Mouse (Mus musculus) hindbrain, postnatal 0 days (tissue): ENCODE measurements around the gene Dnajc2. TPM values are rescaled to one million over a fixed set of nuclear protein-coding genes. Genes with fewer than 3 reads are reported as not detected.

Experiments
- ATAC-seq: fragments of 200-750 bp; cut with Nextera tagmentation; 2 replicates; pipeline ENCODE4 v1.8.0; 2017; ENCODE audit warnings: mild to moderate bottlenecking, moderate TSS enrichment, moderate library complexity
- DNase-seq: peaks from one replicate; pipeline ENCODE4 v3.0.0-alpha.2; 2015; ENCODE audit warnings: low spot score
- H3K27ac ChIP-seq: fragments of 300-500 bp; sonication (generic); 2 replicates; pipeline ENCODE4 v1.5.1; 2014; ENCODE audit warnings: mild to moderate bottlenecking
- H3K27me3 ChIP-seq: fragments of 300-500 bp; sonication (generic); 2 replicates; pipeline ENCODE4 v1.6.1; 2014; ENCODE audit warnings: low read length, mixed read lengths; ENCODE audit not compliant: insufficient read depth
- H3K36me3 ChIP-seq: fragments of 300-500 bp; sonication (generic); 2 replicates; pipeline ENCODE4 v1.6.1; 2014; ENCODE audit warnings: low read length, mixed read lengths; ENCODE audit not compliant: insufficient read depth
- H3K4me1 ChIP-seq: fragments of 300-500 bp; sonication (generic); 2 replicates; pipeline ENCODE4 v1.6.1; 2014; ENCODE audit warnings: antibody characterized with exemption, low read length, mixed read lengths; ENCODE audit not compliant: insufficient read depth
- H3K4me2 ChIP-seq: fragments of 300-500 bp; sonication (generic); 2 replicates; pipeline ENCODE4 v1.6.1; 2014; ENCODE audit warnings: low read depth, mild to moderate bottlenecking, low read length, moderate library complexity, mixed read lengths
- H3K4me3 ChIP-seq: fragments of 300-500 bp; sonication (generic); 2 replicates; pipeline ENCODE4 v1.5.1; 2014; ENCODE audit warnings: low read length
- H3K9ac ChIP-seq: fragments of 300-500 bp; sonication (generic); replicated peaks from 2 replicates; pipeline ENCODE4 v1.6.1; 2014; ENCODE audit warnings: mild to moderate bottlenecking, low read length, moderate library complexity, mixed read lengths
- H3K9me3 ChIP-seq: fragments of 300-500 bp; sonication (generic); 2 replicates; pipeline ENCODE4 v1.6.1; 2016; ENCODE audit warnings: low read length, mixed read lengths
- CTCF ChIP-seq: IDR thresholded peaks from 2 replicates; pipeline ENCODE4 v1.5.1; 2016; ENCODE audit warnings: antibody characterized with exemption, control low read depth, low read depth
- WGBS: fragments of 180-500 bp; shearing (Covaris S2); extraction: QIAGEN DNeasy Blood & Tissue Kit; methylation state at CpG from one replicate; pipeline ENCODE4 v1.1.7; 2014; 5-methylcytosine and 5-hydroxymethylcytosine counted together
- polyA plus RNA-seq: library from polyadenylated mRNA; unstranded; fragments of >200 nt; fragmentation: Nextera tagmentation; extraction: Ambion mirVana; gene quantifications from 2 replicates; pipeline ENCODE4 v1.2.1, GENCODE M21; 2015
- total RNA-seq: library from RNA; depleted of rRNA; stranded (reverse); fragments of >200 nt; gene quantifications from 2 replicates; pipeline ENCODE4 v1.2.3, GENCODE M21; 2014

Dnajc2 gene
- total and polyA plus RNA-seq, 2 experiments from 2014 or later: 20.0 to 69.8 TPM

- H3K27ac ChIP-seq: peak overlapping the region; percentile 73
- peak overlapping the region; percentile 78 for H3K9ac ChIP-seq
- H3K4me1 ChIP-seq: peaks cover 9% of the 10 kb centered on the region
- H3K36me3 ChIP-seq: peaks cover 13% of the 10 kb centered on the region
- ATAC-seq: peak; percentile 91
- no peaks in the 10 kb centered on the region for H3K9me3 ChIP-seq
- TF ChIP-seq CTCF: no peak
- H3K4me2 ChIP-seq: peak overlapping the region; percentile 83
- peak; percentile 95 for DNase-seq
- 2% methylated on average over 51 of the region's 51 CpGs for WGBS
- no peaks in the 10 kb centered on the region for H3K27me3 ChIP-seq
- peak overlapping the region; percentile 65 for H3K4me3 ChIP-seq
Observed at GRCm38 (mm10) chr5:21786258-21787185, 1.5 kb upstream of the Dnajc2 start.

GRCm38 (mm10) chr5:21785776-21786175 lies 725 bp upstream of the Dnajc2 start:
- Histone ChIP-seq H3K36me3 (peaks cover 21% of the 10 kb centered on the region), H3K27ac (no peak overlapping the region), H3K4me2 (peak overlapping the region; percentile 83; the same call in 1 of the 2 replicates), H3K9me3 (no peaks in the 10 kb centered on the region), H3K9ac (no peak overlapping the region), H3K4me1 (peaks cover 9% of the 10 kb centered on the region), H3K4me3 (no peak overlapping the region), H3K27me3 (no peaks in the 10 kb centered on the region)
- ATAC-seq (no peak), DNase-seq (no peak)
- 75% methylated on average over 7 of the region's 7 CpGs for WGBS
- no peak for TF ChIP-seq CTCF

- Histone ChIP-seq H3K9me3 (no peaks in the 10 kb centered on the region), H3K4me2 (peak overlapping the region; percentile 99), H3K9ac (peak overlapping the region; percentile 74), H3K4me3 (peak overlapping the region; percentile 91), H3K4me1 (peaks cover 9% of the 10 kb centered on the region), H3K27ac (peak overlapping the region; percentile 75), H3K36me3 (peaks cover 32% of the 10 kb centered on the region), H3K27me3 (no peaks in the 10 kb centered on the region)
- DNase-seq (peak; percentile 33), ATAC-seq (peak; percentile 85)
- WGBS: under 1% methylated on average over 50 of the region's 51 CpGs
- TF ChIP-seq CTCF: no peak
Observed at GRCm38 (mm10) chr5:21784161-21785052, 644 bp downstream of the Dnajc2 start.

- H3K27me3 ChIP-seq: no peaks in the 10 kb centered on the region
- H3K4me1 ChIP-seq: no peaks in the 10 kb centered on the region
- H3K9me3 ChIP-seq: no peaks in the 10 kb centered on the region
- H3K27ac ChIP-seq: no peak overlapping the region
- H3K4me3 ChIP-seq: no peak overlapping the region
- TF ChIP-seq CTCF: no peak
- no peak overlapping the region for H3K4me2 ChIP-seq
- no peak for DNase-seq
- no peak overlapping the region for H3K9ac ChIP-seq
- 96% methylated on average over 6 of the region's 6 CpGs for WGBS
- peaks cover 46% of the 10 kb centered on the region for H3K36me3 ChIP-seq
- no peak for ATAC-seq
Observed at GRCm38 (mm10) chr5:21776491-21776890, 8.6 kb downstream of the Dnajc2 start.

- peaks cover 48% of the 10 kb centered on the region for H3K36me3 ChIP-seq
- H3K4me1 ChIP-seq: no peaks in the 10 kb centered on the region
- no peak overlapping the region for H3K4me3 ChIP-seq
- no peak overlapping the region for H3K9ac ChIP-seq
- H3K4me2 ChIP-seq: no peak overlapping the region
- H3K27ac ChIP-seq: no peak overlapping the region
- 96% methylated on average over 6 of the region's 6 CpGs for WGBS
- ATAC-seq (no peak), DNase-seq (no peak)
- H3K27me3 ChIP-seq: no peaks in the 10 kb centered on the region
- TF ChIP-seq CTCF: no peak
- H3K9me3 ChIP-seq: no peaks in the 10 kb centered on the region
Observed at GRCm38 (mm10) chr5:21769841-21770240, 15.2 kb downstream of the Dnajc2 start.

DNA sequence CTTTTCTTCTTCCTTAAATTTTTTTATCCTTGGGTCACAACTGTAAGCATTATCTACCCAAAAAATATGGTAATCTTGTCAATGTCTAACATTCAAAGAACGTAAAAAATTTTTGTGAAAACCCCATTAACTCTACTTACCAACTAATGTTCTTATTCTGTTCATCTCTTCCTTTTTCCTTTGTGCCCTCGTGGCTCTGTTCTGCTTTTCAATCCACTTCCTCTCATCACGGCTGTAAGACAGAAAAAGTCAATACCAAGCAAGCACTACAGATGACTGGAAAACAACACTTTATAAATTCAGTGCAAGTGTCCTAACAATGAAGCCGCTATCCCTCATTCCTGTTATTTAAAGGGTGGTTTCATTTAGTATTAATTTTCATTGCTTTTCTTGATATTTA lies 16.5 kb downstream of the Dnajc2 start:
- DNase-seq (no peak), ATAC-seq (no peak)
- 90% methylated on average over 4 of the region's 4 CpGs for WGBS
- Histone ChIP-seq H3K27ac (no peak overlapping the region), H3K4me1 (no peaks in the 10 kb centered on the region), H3K36me3 (peaks cover 52% of the 10 kb centered on the region), H3K27me3 (no peaks in the 10 kb centered on the region), H3K9me3 (no peaks in the 10 kb centered on the region), H3K4me2 (no peak overlapping the region), H3K9ac (no peak overlapping the region), H3K4me3 (no peak overlapping the region)
- no peak for TF ChIP-seq CTCF
